Comparison of ENCODE assay signal across 24 mouse cellular contexts in the genomic region with DNA sequence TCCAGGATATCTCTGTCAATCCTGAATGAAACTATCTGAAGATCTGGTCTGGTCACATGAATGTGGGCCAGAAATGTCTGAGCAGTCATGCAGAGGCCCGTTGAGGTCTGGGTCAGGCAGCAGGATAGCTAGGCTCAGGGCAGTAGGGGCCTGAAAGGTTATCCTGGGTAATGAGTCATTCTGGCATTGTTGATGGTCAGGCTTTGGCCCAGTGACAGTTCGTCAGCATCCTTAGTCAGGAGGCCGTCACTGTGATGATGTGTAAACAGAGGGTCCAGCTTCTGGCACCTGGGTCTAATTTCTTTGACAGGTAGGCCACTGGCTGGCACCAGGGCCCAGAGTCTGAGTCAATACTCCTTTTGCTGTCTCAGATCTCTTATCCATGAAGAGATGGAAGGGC. TPM values are rescaled to one million over a fixed set of nuclear protein-coding genes. Genes with fewer than 3 reads are reported as not detected.
DNase-seq lines count a peak whose midpoint lies in the region; ATAC-seq lines count a peak whose summit lies in the region.
"Had no signal": no experiment of that assay in that cellular context is flagged by ENCODE, and none has a peak within 500 bp of the region (broad histone marks: within the 10 kb centered on the region; RNA-seq: fewer than 3 reads in every experiment).

No protein-coding gene starts in this region.

- H3K4me1 ChIP-seq in heart, embryonic 10.5 days, result no peaks in the 10 kb centered on the region
- H3K4me1 ChIP-seq: embryonic facial prominence, embryonic 12.5 days; forebrain, embryonic 15.5 days; heart, embryonic 15.5 days; hindbrain, embryonic 12.5 days; intestine, embryonic 15.5 days; limb, embryonic 12.5 days; liver, embryonic 12.5 days; midbrain, embryonic 12.5 days had no signal

- no peaks in the 10 kb centered on the region for H3K36me3 ChIP-seq in heart, embryonic 10.5 days
- H3K36me3 ChIP-seq: embryonic facial prominence, embryonic 12.5 days; forebrain, embryonic 15.5 days; heart, embryonic 15.5 days; hindbrain, embryonic 12.5 days; intestine, embryonic 15.5 days; limb, embryonic 12.5 days; liver, embryonic 12.5 days; midbrain, embryonic 12.5 days had no signal

- H3K4me3 ChIP-seq in heart, embryonic 10.5 days, result no peak overlapping the region
- H3K4me3 ChIP-seq: embryonic facial prominence, embryonic 12.5 days; forebrain, embryonic 15.5 days; heart, embryonic 15.5 days; hindbrain, embryonic 12.5 days; intestine, embryonic 15.5 days; limb, embryonic 12.5 days; liver, embryonic 12.5 days; midbrain, embryonic 12.5 days had no signal

- 68% methylated on average over 3 of the region's 3 CpGs for WGBS in heart, embryonic 10.5 days

- H3K9me3 ChIP-seq in heart, embryonic 10.5 days, result no peaks in the 10 kb centered on the region
- H3K9me3 ChIP-seq: embryonic facial prominence, embryonic 12.5 days; forebrain, embryonic 15.5 days; G1E; heart, embryonic 15.5 days; hindbrain, embryonic 12.5 days; intestine, embryonic 15.5 days; limb, embryonic 12.5 days; liver, embryonic 12.5 days; midbrain, embryonic 12.5 days had no signal

- no peak for ATAC-seq in megakaryocyte-erythroid progenitor cell, adult 5-6 weeks (replicated peaks; ENCODE audit: low FRiP score, low TSS enrichment, poor library complexity, severe bottlenecking)
- ATAC-seq: forebrain, embryonic 15.5 days; hindbrain, postnatal 0 days; intestine, embryonic 15.5 days; liver, embryonic 12.5 days; liver, postnatal 0 days had no signal

- no peak overlapping the region for H3K27ac ChIP-seq in heart, embryonic 10.5 days
- H3K27ac ChIP-seq: embryonic facial prominence, embryonic 12.5 days; forebrain, embryonic 15.5 days; heart, embryonic 15.5 days; hindbrain, embryonic 12.5 days; hindbrain, postnatal 0 days; intestine, embryonic 15.5 days; limb, embryonic 12.5 days; liver, embryonic 12.5 days; midbrain, embryonic 12.5 days had no signal

- H3K27me3 ChIP-seq in heart, embryonic 10.5 days (ENCODE audit: insufficient read depth, poor library complexity, severe bottlenecking), result no peaks in the 10 kb centered on the region
- H3K27me3 ChIP-seq: embryonic facial prominence, embryonic 12.5 days; forebrain, embryonic 15.5 days; heart, embryonic 15.5 days; hindbrain, embryonic 12.5 days; intestine, embryonic 15.5 days; limb, embryonic 12.5 days; liver, embryonic 12.5 days; midbrain, embryonic 12.5 days had no signal

- peak; percentile 72 for DNase-seq in heart, adult 11 months
- DNase-seq in heart, embryonic 10.5 days (ENCODE audit: low spot score), result no peak
- peak; percentile 6 for DNase-seq in MN1 (ENCODE audit: low spot score)
- peak; percentile 7 for DNase-seq in adrenal gland, postnatal 10 days
- no peak for DNase-seq in right cerebral cortex, postnatal 25 days
- DNase-seq in layer of hippocampus, postnatal 10 days (ENCODE audit: low spot score in 2 of 2), result no peak
- DNase-seq: cerebellum, adult 8-10 months; embryo, embryonic 11 days; kidney, adult 9 months; kidney, postnatal 10 days; liver, postnatal 0 days; lung, postnatal 36 days; thymus, postnatal 4 days had no signal

RNA-seq across cellular contexts. Expression of a gene that starts 28.4 kb away (rescaled TPM):
- polyA plus RNA-seq in heart, embryonic 10.5 days (2016; fragmentation: Nextera tagmentation; extraction: Ambion mirVana), result 65.9 and 69.9 TPM in 2 replicates
- 10 to 100 TPM; 68.1 to 73.5 TPM for total RNA-seq in adrenal gland, postnatal 10 days (2021)
- total RNA-seq in layer of hippocampus, postnatal 10 days (2021), result 1 to 10 TPM; 5.4 to 6.8 TPM
- total RNA-seq in megakaryocyte-erythroid progenitor cell, adult 5-6 weeks (2014; fragmentation: Nextera tagmentation), result 24.9 and 42.0 TPM in 2 replicates
- 33.2 and 42.2 TPM in 2 replicates for total RNA-seq in megakaryocyte-erythroid progenitor cell, adult 5-6 weeks (2017)

Comparison
In these comparisons a context has a peak if more than half of its experiments do, and no peak if none do; other contexts are left out.
1. DNase-seq: peak in heart, adult 11 months (single experiment), MN1 (single experiment) and adrenal gland, postnatal 10 days (single experiment); none in heart, embryonic 10.5 days (single experiment), right cerebral cortex, postnatal 25 days (single experiment) and layer of hippocampus, postnatal 10 days (0 of 2).